Mouse (Mus musculus) heart, adult 2 months (tissue): ENCODE results near the gene Shq1.

ENCODE experiments used
- CTCF ChIP-seq: fragments of 200-600 bp; IDR thresholded peaks from 2 replicates; pipeline ENCODE4 v1.8.1; 2022; ENCODE audit warnings: antibody characterized with exemption, mild to moderate bottlenecking, moderate library complexity
- EP300 ChIP-seq: fragments of 200-500 bp; IDR thresholded peaks from 2 replicates; pipeline ENCODE4 v1.6.1; 2011; ENCODE audit warnings: low read depth, low read length, control low read depth; ENCODE audit not compliant: insufficient read depth
- POLR2A ChIP-seq: fragments of 200-500 bp; IDR thresholded peaks from 2 replicates; pipeline ENCODE4 v1.6.1; 2011; ENCODE audit warnings: mild to moderate bottlenecking, low read depth, low read length, control low read depth; ENCODE audit not compliant: insufficient read depth

DNA sequence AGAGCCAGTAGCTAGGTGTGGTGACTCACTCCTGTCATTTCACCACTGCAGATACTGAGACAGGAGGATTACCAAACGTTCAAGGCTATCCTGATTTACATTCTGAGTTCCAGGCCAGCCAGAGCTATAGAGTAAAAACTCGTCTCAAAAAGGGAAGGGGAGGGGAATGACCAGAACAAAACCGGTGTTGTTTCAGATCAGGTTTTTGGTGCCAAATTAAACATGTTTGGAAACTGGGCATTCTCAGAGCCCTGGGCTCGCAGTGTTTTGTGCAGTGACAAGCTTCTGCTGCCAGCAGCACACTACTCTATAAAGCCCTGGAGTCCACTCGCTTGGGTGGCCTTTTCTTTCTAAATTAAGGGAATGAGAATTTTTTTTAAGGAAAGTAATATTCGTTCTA, 8.7 kb downstream of the Shq1 start:
- no peak for TF ChIP-seq CTCF
- no peak for TF ChIP-seq EP300
- no peak for TF ChIP-seq POLR2A
